Mouse (Mus musculus): Measurements from ENCODE around the gene Garnl3. TPM values are rescaled to one million over a fixed set of nuclear protein-coding genes. Genes with fewer than 3 reads are reported as not detected.
A peak's percentile ranks its signal among the peaks of the same experiment; 100 is the strongest.
"Not testable (repeated sequence)": the region's sequence is repeated elsewhere in the genome, so short reads cannot be mapped to it uniquely, and the experiment has no call there.

Gene Garnl3
- total RNA-seq, 1 experiment from 2014 or later, result 17.3 TPM

DNA sequence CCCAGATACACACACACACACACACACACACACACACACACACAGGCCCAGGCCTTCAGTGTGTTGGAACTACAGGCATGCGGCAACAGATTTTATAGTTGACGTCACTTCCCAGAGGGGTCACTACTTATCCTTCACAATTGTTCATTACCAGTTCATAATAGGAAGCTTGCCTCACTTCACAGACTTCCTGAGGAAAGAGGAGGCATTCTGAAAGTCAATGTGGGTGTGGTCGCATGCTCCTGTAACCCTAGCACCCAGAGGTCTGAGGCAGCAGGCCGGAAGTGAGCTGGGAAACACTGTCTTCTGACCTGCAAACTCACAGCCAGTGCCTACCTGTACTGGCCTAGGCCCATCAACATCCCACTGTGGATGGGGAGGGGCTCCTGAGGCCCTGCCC, 106.4 kb downstream of the Garnl3 start:
- no peak for DNase-seq

- DNase-seq, result no peak
Measured at GRCm38 (mm10) chr2:33024564-33024963, 106.9 kb downstream of the Garnl3 start.

DNA sequence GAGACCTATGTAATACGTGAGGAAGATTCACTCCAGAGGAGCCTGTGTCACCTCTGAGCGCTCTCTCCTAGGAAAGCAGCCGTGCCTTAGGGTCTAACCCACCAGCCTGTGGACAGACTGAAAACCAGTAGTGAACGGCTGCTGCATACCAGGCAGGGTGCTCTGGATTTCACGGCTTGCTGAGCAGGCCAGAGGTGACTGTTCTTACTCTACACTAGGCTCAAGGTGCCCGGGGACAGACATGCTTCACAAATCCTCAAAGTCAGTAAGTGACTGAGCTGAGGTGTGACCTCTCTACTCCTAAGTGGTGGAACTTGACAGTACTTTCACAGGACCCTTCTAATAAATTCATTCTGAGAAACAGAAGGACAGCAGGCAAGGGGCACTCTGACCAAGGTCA, 108.6 kb downstream of the Garnl3 start:
- DNase-seq, result no peak

DNA sequence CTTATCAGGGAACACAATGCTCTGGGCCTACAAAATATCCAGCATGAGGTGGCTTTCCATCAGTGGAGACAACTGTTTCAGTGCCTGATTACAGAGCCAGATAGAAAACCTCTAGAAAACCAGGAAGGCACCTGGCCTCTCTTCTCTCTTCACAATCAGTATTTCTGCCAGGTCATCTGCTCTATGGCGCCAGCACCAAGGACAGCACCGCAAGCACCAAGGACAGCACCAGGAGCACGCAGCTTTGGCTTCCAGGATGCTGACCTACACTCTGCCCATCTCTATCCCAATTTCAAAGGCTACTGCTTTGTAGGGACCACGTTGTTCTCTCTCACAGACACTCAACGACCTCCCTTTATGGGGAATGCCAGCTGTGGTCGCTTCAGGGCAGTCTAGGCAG, 113.4 kb downstream of the Garnl3 start:
- peak; percentile 70 for DNase-seq

GRCm38 (mm10) chr2:33017191-33017590, 114.3 kb downstream of the Garnl3 start:
- DNase-seq, result no peak

DNA sequence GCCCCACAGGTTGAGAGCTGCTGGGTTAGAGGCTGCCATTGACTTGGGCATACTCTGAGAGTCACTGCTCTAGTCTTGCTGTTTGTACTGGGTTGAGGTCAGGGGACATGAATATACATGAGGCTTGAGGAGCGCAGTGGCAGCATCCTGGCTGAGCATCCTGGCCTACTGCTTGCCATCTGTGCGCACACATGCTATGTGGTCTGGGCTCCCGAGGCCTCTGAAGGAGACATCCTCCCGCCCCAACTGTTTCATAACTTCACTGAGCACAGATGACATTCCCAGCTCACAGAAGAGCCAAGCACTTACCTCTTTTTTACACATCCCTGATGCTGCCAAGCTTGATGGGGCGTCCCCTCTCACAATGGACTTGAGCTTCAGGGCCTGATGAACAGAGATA, 116.6 kb downstream of the Garnl3 start:
- no peak for DNase-seq

- DNase-seq, result not testable (repeated sequence)
Measured at GRCm38 (mm10) chr2:33009055-33009454, 122.4 kb downstream of the Garnl3 start.

DNA sequence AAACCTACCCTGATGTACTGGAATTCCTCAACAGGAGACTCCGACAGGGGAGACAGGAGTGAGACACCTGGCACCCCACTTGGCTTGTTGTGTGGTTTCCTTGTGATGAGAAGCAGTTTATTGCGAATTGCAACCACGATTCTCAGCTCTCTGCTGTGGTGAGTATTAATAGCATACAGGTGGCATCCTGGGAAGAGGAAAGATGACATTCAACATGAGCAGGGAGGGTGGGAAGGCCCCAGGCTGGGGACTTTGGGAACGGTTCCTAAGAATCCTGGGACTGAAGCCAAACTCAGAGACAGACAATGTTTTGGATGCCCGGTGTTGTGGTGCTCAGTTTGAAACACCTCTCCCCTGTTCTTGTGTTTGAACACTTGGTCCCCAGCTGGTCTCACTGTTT, 126.4 kb downstream of the Garnl3 start:
- no peak for DNase-seq

GRCm38 (mm10) chr2:33002144-33002543, 129.3 kb downstream of the Garnl3 start:
- no peak for DNase-seq

DNA sequence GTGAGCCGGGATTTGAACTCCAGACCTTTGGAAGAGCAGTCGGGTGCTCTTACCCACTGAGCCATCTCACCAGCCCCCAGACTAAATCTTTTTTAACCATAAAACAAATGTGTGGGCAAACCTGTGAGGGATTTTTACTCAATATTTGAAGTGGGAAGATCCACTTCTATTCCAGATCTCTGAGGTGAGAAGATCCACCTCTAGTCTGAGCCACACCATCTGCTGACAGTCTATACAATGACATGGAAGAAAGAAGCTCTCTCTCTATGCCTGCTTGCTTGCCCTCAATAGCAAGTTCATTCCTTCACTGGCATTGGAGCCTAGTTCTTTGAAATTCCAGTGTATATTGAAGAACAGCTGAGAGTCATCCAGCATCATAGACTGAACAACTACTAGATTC, 131.7 kb downstream of the Garnl3 start:
- no peak for DNase-seq

GRCm38 (mm10) chr2:32997792-32998191, 133.7 kb downstream of the Garnl3 start:
- DNase-seq, result no peak

DNA sequence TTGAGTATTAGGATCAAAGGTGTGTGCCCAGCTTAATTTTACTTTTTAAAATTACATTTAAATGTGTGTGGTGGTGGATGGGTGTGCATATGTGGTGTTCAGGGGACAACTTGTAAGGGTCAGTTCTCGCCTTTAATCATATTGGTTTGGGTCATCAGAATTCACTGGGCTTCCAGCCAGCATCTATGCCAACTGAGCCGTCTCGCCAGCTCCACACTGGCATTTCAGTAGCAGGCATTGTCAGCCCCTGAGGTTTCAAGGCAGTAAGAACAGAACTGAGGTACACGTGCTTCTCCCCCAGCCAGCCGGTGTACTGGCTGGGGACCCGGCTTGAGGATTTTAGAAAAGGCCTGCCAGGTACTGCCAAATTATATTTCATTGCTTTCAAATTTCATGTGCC, 134.4 kb downstream of the Garnl3 start:
- DNase-seq, result no peak

- DNase-seq, result no peak
Measured at GRCm38 (mm10) chr2:32992130-32992529, 139.3 kb downstream of the Garnl3 start.

DNA sequence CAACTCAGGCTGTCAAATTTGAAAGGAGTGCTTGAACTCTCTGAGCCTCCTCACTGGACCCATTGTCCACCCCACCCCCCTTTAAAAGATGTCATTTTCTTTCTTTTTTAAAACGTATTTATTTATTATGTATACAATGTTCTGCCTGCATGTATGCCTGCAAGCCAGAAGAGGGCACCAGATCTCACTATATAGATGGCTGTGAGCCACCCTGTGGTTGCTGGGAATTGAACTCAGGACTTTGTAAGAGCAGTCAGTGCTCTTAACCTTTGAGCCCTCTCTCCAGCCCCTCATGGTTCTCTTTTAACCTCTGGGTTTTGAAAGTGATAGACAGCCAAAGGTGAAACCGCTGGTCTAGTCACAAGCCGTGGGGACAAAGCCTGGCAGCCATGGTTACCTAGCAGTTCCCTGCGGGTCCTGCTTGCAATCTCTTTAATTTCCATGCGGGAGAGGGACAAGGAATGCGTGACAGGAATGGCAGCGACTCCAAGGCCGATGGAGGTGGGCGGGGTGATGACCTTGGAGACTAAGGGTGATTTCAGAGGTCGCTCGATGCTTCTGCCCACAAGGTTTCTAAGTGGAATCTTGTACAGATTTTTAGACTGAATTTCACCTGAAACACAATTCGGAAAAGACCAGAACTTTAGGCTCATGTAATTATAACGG, 141.2 kb downstream of the Garnl3 start:
- DNase-seq, result no peak

DNA sequence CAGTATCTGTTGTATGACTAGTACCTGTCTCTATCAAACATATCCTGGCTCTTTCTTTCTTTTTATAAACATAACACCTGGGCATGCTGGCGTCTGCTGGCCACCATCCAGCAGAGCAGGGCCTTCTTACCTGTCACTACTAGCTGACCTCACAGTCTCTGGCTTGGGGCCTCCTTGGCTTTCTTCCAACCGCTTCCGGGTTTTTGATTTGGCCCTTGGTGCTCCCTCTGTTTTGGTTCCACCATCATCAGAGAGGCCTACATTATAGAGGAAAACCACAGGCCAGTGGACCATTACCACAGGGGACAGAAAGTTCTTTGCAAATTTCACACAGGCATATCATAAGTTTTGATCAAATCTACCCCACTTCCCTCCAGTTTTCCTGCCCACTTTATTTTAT, 142.1 kb downstream of the Garnl3 start:
- no peak for DNase-seq

DNA sequence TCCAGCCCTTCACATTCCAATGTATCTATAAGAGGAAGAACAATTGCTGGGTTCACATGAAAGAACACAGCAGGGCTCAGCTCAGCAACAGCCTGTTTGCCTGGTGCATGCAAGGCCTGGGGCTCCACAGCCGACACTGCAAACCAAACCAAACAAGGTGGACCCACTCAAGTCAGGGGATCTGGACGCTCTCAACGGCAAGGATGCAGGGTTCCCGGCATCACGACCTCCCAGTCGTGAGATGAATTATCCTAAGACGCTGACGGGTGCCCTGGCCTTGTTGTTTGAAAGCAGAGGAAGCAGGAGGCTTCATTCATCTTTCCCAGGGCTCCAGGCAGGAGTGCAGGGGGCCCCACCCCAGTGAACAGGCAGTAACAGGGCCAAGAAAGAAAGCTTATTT, 145.6 kb downstream of the Garnl3 start:
- no peak for DNase-seq

- DNase-seq, result no peak
Measured at GRCm38 (mm10) chr2:32983617-32984016, 147.8 kb downstream of the Garnl3 start.

DNA sequence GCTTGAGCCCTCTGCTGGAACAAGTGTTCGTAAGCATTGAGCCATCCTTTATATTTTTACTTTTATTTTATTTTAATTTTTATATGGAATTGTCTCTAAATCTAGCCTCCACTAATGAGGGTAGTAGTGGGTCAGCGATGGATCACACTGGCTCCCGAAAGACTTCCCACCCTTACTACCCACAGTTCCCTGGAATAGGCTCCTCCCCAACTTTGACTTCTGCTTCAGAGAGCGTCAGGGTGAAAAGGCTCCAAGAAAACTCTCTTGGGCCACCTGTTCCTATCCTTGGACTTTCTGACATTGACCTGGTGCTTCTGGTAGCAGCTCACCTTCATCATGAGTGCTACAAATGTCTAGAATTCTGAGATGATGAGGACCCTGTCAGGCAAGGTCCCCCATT, 148.8 kb downstream of the Garnl3 start:
- DNase-seq, result no peak

- peak; percentile 92 for DNase-seq
Measured at GRCm38 (mm10) chr2:32981725-32982271, 149.7 kb downstream of the Garnl3 start, which contains the start of gene Slc2a8. Slc2a8 (minus strand) TSS chr2:32982083.

DNA sequence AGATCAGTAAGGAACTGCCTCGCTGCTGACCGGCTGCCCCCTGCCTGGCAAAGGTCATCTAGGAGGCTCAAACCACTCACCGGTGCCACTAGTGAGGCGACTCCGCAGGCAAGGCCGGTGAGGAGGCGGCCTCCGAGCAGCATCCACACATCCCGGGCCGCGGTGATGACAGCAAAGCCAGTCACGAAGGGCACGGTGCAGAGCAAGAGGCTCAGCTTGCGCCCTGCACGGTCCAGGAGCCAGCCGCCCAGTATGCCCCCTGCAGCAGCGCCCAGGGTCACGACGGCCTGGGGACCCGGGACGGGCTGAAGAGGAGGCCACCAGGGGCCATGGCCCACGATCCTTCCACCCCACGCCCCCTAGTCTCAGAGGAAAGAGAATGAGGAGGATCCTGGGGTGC, 150.2 kb downstream of the Garnl3 start:
- DNase-seq, result peak; percentile 57

GRCm38 (mm10) chr2:32979675-32980074, 151.8 kb downstream of the Garnl3 start:
- no peak for DNase-seq

- DNase-seq, result no peak
Measured at GRCm38 (mm10) chr2:32978675-32979074, 152.8 kb downstream of the Garnl3 start.

DNA sequence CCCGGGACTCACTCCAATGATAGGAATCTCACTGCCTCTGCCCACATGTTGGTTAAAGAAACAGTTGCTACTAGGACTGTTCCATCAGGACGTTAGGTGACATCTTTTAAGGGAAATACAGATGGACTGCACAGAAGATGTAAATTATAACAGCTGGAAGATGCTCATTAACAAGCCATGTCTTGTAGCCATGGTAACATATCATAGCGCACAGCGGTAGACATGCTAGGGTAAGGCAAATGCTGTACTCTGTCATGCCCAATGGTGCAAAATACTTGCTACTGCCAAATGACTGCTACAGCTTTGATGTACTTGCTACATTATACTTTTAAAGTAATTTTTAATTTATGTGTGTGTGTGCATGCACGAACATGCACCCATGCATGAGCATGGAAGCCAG, 154.3 kb downstream of the Garnl3 start:
- DNase-seq, result no peak

- no peak for DNase-seq
Measured at GRCm38 (mm10) chr2:32974216-32974615, 157.2 kb downstream of the Garnl3 start.

Data from adrenal gland, postnatal 25 days (tissue).